Mouse (Mus musculus) adrenal gland, postnatal 14 days (tissue): ENCODE results near the gene Gm20388. TPM values are rescaled to one million over a fixed set of nuclear protein-coding genes. Genes with fewer than 3 reads are reported as not detected.

ENCODE experiments used
- DNase-seq: peaks from one replicate; pipeline ENCODE4 v3.0.0; 2021; ENCODE audit warnings: mixed read lengths
- total RNA-seq: library from RNA; stranded (reverse); gene quantifications from 2 replicates; pipeline ENCODE4 v1.2.3, GENCODE M21; 2021

Gm20388 gene
- total RNA-seq, 1 experiment from 2014 or later: 17.6 TPM

DNA sequence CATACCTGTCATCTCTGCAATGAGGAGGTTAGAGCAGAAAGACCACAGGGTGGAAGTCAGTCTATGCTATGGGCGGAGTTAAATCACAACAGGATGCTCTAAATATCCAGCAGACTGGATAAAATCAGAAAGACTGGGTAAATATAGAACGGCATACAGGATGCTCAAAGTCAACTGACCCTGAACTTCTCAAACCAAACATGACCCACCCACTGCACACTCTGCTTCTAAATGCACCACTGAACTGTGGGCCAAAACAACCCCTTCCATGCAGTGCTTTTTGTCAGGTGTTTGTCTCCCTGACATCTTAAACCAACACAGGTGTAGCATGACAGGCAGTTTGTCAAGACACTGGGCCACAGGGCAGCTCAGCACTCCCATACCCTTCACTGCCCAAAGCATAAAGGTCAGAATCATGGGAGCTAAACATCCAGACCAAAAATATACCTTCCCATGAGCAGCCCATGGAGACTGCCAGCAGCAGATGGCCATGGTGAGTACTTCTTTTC lies 3027.0 kb downstream of the Gm20388 start:
- DNase-seq: no peak

DNA sequence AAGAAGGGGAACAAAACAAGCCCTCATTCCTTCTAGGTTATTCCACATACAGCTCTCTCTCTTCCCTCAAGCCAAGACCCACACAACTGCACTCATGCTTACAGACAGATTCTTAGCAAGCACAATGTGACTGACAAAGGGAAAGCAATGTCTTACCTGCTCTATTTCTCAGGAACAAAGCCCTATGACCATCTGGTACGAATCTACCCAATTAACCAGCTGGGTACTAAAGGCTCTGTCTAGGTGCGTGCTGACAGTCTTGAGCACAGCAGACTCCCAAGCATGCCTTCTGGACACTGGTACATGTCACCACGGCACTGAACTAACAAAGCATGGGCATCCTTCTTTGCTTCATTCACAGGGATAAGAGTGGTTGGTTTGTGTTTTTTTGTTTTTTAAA lies 3027.5 kb downstream of the Gm20388 start:
- DNase-seq: no peak

DNA sequence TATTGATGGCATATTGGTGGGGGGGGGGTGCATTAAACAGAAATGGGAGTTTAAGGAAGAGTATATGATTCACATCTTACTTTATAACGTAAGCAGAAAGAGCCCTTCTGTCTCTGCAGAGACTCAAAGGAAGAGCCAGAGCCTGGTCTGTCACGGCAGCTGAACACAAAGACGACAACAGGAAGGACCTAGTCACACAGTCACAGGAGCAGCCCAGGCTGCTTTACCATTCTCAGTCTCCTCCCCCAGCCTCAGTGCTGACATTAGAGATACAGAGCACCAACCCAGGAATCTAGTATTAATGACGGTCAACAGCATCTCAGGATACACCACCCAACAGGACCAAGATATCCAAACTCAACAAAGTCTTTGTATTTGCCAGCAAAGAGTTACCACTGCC lies 3027.9 kb downstream of the Gm20388 start:
- no peak for DNase-seq

DNA sequence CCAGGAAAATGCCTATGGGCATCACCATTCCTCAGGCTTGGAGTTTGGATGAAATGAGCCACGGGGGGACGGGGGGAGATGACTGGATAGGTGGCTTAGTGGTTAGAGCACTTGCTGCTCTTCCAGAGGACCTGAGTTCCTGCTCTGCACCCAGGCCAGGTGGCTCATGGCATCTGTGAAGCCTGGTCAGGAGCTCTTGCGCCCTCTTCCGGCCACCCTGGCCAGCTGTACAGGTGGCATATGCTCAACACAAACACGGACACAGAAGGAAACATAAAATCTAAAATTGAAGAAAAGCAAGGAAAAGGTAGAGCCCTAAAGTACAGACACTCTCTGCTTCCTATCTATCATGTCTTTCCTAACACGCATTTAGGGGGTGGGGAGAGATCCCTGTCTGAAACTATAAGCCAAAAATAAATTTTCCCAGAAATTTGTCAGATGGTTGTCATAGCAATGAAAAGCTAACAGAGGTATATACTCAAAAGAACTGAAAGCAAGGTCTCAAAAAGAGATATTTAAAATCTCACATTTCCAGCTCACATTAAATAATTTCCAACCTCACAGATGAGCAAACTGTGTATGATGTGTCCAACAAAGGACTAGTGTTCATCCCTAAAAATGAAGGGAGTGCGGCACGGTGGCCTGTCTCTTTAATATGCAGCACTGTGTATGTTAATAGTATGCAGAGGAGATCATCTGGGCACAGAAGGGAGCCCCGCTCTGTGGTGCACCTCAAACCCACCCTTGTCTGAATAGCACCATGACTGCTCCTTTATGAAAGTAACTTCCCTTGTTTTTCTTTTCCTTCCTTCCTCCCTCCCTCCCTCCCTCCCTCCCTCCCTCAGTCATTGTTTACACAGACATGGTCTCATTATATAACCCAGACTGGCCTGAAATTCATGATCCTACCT lies 3032.4 kb downstream of the Gm20388 start:
- DNase-seq: peak; percentile 48

DNA sequence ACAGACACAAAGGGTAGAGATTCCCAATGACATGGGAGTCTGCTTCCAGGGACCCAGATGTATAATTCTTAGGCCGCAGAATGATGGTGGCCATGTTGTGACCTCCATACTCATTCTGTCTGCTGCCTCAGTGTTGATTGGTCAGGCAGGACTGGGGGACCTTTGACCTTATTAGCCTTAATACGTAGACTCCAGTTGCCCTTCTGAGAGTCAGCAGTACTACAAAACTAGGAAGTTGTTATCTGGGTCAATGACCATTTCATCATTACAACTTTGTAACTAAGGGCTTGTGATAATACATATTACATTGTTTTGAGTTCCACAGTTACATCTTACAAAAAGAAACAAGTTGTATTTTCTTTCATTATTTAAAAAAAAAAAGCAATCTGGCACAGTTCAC lies 3035.1 kb downstream of the Gm20388 start:
- no peak for DNase-seq

DNA sequence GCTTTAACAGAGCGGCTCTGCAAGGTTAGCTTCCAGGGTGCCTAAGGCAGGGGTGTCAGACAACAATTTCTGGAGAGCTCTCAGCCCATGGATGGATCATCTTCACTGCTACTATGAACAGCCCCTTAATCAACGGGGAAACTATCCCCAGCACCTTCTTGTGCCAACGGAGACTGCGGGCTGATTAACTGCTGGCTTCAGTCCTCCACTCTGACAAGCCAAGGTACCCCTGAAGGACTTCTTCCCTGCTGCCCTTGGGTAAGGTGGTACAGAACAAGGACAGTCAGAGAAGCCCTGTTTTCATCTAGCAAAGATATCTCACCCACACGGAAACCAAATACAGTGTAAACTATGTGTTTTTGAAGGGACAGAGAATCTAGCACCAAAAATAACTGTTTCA lies 3039.1 kb downstream of the Gm20388 start:
- DNase-seq: peak; percentile 48

DNA sequence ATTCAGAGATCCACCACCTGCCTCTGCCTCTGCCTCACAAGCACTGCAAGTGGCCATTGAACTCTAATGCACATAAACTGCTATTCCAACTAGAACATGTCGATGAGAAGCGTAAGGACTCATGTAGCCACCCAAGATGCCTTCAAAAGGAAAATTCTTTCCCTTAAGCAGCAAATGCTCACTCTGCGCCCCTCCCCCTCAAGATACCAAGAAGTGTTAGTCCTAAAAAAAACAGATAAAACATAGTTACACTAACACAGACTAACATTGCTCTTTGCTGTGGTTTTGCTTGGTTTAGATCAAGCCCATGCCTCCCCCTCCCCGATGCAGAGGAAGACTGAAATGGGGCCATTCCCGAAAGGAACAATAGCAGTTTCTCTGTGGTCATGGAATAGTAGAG lies 3040.8 kb downstream of the Gm20388 start:
- no peak for DNase-seq

DNA sequence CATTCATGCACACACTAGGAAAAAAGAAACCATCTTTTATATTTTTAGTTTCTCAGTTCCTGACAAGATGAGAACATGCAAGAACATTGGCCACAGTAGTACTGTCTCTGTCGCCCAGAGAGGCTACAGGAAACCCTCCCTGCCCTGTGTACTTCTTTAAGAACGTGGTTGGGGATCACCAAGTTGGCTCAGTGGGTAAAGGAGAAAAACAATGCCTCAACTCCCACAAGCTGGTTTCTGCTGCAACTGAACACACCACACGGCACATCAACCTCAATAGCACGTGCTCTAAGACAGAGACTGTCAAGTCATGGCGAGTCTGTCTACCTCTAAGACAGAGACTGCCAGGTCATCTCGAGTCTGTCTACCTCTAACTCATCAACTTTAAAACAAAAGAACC lies 3042.4 kb downstream of the Gm20388 start:
- DNase-seq: no peak

DNA sequence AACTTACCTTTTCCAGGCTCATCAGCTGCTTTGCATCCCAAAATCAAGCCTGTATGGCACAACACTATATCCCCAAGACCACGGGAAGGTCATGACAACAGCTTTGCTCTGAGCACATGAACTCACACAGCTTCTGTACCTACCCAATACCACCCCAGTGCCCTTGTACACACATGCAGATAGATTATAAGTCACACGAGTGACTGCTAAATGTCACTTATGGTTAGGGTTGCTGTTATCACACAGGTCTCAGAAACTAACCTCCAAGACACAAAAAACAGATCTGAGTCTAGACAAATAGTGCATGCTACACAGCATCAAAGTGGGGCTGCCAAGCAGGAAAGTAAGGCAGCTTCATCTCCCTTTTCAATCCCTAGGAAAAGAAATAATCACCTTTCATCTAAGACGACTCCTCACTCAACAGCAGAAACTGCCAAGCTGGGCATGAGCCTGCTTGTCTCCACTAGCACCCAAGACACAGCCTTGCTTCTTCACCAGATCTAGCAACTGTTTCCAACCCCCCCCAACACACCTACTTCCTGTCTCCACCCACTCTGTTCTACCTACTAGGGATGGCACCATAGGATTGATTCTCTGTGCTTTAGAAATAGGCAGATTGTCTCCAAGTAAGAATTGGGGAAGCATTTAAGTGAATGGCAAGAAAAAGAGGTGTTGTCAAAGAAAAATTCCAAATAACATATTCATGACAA lies 3043.6 kb downstream of the Gm20388 start:
- no peak for DNase-seq

DNA sequence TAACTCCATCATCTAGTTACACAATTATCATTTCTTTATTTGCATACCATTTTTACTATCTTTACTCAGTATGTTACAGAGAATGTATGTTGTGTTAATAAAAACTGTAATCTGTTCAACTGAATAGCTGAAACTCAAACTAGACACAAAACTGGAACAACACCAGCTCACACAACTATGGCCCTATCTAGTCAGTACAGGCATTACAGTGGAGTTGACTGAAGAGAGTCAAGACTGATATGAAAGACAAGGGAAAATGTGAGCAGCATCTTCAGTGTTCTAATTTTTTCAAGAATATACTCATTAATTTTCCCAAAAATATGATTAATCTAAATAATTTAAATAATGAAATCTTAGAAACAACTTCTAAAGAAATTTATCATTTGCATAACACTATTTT lies 3044.6 kb downstream of the Gm20388 start:
- DNase-seq: no peak

DNA sequence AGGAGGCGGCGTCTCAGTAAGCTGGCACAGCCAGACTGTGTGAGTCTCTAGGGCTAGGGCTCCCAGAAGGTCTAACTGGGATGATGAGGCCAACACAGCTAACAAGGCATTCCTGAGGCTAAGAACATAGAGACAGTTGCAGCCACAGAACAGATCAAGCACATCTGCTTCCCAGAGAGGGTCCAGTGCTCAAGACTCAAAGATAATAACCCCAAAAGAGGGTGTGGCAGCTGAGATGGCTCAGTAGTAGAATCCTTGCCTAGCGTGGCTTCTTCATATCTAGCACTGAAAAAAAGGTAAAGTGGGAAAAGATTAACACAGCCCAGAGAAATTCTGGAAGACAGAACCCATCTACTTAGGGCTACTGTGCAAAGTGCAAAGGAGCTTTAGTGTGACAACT lies 3045.4 kb downstream of the Gm20388 start:
- DNase-seq: peak; percentile 19

DNA sequence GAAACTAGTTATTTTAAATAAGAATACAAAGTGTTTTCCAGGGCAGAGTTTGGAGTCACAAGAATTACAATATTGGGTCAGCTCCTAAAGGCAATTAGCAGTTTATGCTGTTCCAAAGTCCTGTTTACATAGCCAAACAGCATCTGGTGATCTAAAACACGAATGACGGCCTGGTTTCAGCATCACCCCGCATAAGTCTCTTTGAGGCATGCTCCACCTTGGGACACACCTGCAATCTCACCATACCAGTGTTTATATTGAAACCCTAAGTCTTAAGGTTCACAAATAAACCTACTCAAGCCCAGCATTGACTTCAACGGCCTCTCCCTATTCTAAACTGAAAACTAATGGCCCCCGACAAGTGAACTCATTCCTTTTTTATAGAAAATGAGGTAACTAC lies 3049.7 kb downstream of the Gm20388 start:
- DNase-seq: no peak

DNA sequence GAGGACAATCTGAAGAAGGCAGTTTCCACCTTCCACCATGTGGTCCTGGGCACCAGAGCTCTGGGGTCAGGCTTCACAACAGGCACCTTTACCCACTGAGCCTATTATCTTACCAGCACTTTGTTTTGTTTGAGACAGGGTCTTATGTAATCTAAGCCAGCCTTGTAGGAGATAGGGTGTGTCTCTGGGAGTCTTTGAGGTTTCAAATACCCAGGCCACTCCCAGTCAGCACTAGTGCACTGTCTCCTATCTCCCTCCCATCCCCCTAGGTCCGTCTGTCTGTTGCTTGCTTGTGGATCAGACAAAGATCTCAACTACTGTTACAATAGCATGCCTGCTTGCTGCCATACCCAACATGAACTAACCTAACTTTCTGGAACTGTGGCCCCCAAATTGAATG lies 3050.3 kb downstream of the Gm20388 start:
- no peak for DNase-seq

DNA sequence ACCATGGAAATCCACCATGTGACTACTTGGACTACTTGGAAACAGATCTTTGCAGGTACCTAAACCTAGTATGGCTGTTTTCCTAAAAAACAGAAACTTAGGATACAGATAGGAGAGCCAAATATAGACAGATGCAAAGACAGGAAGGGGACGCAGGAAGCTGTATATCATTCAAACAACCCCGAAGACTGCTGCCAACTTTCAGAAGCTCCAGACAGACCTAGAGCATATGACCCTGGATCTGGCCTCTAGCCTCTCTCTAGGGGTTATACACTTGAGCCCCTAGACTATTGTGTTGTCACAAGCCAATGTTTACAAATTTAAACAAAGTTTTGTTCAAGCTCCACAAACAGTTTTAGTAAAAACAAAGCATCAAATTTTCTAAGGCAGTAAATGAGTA lies 3050.8 kb downstream of the Gm20388 start:
- no peak for DNase-seq

DNA sequence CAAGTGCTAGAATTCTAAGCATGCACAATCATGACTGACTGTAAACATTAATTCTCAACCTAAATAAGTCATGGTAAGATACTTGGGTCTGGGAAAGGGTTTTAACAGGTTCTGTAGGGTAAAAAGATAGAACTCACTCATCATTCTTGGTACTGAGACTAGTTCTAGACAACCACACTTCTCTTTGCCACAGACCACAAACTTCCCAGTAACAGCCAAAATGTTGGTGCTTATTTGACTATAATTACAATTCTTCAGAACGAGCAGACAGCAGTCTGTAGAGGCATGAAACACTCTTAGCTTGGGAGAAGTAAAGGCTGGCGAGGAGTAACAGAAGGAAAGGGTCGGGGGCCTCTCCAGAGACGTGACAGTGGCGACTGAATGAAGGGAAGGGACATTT lies 3051.4 kb downstream of the Gm20388 start:
- DNase-seq: no peak

DNA sequence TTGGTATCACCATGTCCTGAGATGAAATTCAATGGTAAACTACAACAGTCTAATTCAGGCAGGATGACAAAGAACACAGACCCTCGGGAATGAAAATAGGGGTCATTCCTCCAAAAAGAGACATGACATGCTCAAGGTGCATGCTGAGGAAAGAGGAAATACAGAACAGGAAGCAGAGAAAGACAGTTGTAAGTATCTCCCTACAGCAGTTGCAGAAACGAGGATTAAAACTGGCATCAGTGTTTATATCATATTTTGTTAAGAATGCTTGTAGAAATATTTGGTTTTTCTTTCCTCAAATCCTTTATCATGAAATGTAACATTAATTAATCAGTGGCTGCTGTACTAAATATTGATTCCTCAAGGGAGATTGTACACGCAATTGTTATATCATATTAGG lies 3056.0 kb downstream of the Gm20388 start:
- no peak for DNase-seq

DNA sequence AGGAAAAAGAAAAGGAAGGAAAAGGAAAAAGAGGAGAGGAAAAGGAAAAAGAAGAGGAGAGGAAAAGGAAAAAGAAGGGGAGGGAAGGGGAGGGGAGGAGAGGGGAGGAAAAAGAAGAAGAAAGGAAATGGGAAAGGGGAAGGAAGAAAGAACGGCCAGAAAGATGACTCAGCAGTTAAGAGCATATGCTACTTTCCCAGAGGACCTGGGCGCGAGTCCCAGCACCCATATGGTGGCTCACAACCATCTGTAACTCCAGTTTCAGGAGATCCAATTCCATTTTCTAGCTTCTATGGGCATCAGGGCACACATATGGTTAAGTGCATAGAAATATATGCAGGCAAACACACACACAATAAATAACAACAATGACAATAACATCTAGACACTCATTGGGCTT lies 3057.5 kb downstream of the Gm20388 start:
- DNase-seq: no peak

DNA sequence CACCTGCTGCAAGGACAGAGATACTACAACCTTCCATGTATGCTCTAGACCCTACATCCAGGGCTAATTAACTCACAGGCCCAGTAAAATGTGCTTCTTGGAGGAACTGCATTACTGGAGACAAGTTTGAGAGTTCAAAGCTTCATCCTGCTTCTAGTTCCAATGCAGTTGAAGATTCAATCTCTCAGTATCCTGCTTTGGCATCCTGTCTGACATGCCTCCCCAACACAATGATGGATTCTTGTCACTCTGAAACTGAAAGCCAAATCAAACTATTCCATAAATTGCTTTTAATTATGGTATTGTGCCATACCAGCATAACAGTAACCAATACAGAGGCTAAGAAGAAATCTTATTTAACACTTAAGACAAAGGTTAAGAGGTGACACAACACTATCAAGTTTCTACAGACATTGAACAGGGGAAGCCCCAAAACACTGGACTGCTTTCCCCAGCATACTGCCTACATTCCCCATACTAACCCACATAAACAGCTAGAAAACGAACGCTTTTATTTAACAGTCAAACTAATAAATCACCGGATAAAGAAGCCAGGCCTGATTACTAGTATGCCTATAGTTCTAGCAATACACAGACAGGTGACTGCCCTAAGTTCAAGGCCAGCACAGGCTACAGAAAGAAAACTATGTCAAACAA lies 3059.5 kb downstream of the Gm20388 start:
- DNase-seq: no peak

DNA sequence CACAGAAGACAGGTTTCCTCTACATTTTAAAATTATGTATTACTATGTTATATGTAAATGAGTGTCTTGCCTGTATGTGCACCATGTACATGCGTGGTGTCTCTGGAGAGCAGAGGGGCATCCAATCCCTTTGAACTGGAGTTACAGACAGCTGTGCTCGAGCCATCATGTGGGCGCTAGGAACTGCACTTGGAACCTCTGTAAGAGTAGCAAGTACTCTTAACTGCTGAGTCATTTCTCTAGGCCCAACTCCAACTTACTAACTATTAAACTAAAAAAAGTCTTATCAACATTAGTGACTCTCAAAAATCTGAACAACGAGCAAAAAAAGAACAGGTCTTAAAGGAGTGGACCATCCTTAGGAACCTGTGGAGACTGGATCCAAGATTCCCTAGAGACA lies 3065.4 kb downstream of the Gm20388 start:
- no peak for DNase-seq

DNA sequence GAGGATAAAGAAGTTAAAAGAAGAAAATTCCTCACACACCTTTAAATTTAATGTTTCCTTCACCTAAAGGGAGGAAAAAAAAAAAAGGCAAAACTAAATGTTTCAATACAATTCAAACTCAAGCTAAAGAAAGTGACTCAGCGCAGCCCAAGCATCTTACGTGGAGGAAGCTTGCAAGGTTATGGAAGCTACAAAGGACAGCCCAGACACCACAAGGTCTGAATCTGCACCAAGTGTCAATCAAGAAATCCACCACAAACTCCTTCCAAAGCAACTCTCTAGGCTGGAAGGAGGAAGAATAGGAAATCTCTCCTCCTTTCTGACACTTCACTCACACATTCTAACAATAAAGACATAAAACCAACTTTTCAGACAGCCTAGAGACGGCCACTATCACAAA lies 3068.8 kb downstream of the Gm20388 start:
- no peak for DNase-seq

DNA sequence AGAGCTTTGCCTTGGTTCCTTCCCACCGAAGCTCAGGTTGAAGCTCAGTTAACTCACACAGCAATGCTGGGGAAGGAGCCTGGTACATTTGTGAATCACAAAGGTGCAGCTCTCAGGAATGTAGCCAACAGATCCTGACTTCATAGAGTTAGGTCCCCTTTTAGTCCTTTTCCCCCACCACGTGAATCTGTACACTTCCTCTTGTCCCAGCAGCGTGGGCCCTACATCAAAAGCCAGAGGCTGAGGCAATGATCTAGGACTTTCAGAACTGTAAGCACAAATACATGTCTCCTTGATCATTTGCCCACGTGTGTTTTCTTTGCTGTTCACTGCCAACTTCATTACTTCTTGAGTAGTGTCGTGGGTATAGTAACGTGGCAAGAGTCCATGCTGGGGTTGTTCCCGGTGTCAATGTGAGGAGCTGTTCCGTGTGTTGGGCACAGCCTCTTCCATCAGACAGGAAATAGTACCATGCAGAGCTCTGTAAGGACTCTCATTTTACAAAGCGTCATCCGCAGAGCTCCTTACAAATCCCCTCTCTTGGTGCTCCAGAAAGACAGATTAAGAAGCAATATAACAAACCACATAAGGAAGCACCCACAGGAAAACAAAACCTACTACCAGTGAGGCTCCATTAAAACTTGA lies 3069.3 kb downstream of the Gm20388 start:
- DNase-seq: no peak

DNA sequence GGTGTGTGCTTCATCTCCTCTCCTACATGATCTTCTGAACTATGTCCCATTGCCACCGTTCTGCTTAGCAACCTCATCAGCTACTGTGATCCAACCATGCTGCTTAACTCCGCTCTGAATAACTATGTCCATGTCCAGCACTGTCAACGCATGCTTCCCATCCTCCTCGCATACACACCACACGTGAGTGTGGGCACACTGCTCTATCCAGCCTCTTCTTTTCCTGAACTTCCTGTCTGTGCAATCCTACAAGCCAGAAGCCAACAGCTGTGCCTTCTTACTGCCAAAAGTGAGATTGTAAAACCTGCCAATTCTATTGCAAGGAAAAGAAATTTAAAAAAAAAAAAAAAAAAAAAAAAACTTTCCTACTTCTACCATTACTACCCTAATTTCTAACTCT lies 3071.0 kb downstream of the Gm20388 start:
- DNase-seq: no peak
